Mouse (Mus musculus) lung, adult 2 months (tissue): Measurements from ENCODE around the gene Scarf1.

Source experiments
- CTCF ChIP-seq: fragments of 200-500 bp; IDR thresholded peaks from 2 replicates; pipeline ENCODE4 v1.5.1; 2011; ENCODE audit warnings: mild to moderate bottlenecking, low read length, control low read depth; ENCODE audit not compliant: insufficient read depth
- POLR2A ChIP-seq: fragments of 200-500 bp; IDR thresholded peaks from 2 replicates; pipeline ENCODE4 v1.6.1; 2011; ENCODE audit warnings: low read depth, mild to moderate bottlenecking, control low read depth, low read length, borderline replicate concordance; ENCODE audit errors: extremely low read depth

- TF ChIP-seq CTCF (no peak), POLR2A (no peak)
Observed at GRCm38 (mm10) chr11:75567346-75568114, 54.2 kb downstream of the Scarf1 start.
